28 mouse cellular contexts compared by ENCODE assay signal in the genomic region with DNA sequence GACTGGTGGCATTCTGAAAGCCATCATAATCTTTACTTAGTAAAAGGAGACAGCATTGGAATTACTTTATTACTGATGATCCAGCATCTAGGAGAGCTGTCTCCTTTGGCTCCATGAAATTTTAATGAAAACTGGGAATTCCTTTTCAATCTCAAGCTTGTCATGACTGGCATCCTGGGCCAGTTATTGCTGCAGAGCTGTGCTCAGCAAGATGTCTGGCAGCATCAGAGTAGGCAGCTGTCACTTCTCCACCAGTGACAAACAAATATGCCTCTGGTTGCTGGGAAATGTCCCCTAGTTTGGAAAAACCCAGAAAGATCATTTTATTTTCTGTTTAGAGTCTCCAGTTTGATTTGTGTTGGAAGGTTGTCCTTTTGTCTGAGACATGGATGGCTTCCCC. TPM values are rescaled to one million over a fixed set of nuclear protein-coding genes. Genes with fewer than 3 reads are reported as not detected.
DNase-seq lines count a peak whose midpoint lies in the region; ATAC-seq and TF ChIP-seq lines count a peak whose summit lies in the region.
"Had no signal": no experiment of that assay in that cellular context is flagged by ENCODE, and none has a peak within 500 bp of the region (broad histone marks: within the 10 kb centered on the region; RNA-seq: fewer than 3 reads in every experiment).

No protein-coding gene starts in this region.

- no peaks in the 10 kb centered on the region for H3K27me3 ChIP-seq in forebrain, postnatal 0 days (ENCODE audit: insufficient read depth, low read length)
- no peaks in the 10 kb centered on the region for H3K27me3 ChIP-seq in forebrain, embryonic 13.5 days
- no peaks in the 10 kb centered on the region for H3K27me3 ChIP-seq in midbrain, embryonic 14.5 days (ENCODE audit: control insufficient read depth, insufficient read depth, low read length)
- H3K27me3 ChIP-seq in midbrain, embryonic 13.5 days = no peaks in the 10 kb centered on the region
- H3K27me3 ChIP-seq: intestine, embryonic 15.5 days; limb, embryonic 12.5 days; midbrain, embryonic 12.5 days had no signal

- no peaks in the 10 kb centered on the region for H3K4me1 ChIP-seq in forebrain, postnatal 0 days (ENCODE audit: insufficient read depth)
- H3K4me1 ChIP-seq in forebrain, embryonic 13.5 days = no peaks in the 10 kb centered on the region
- no peaks in the 10 kb centered on the region for H3K4me1 ChIP-seq in midbrain, embryonic 14.5 days (ENCODE audit: control insufficient read depth, insufficient read depth, low read length)
- no peaks in the 10 kb centered on the region for H3K4me1 ChIP-seq in midbrain, embryonic 13.5 days (replicated peaks)
- H3K4me1 ChIP-seq: intestine, embryonic 15.5 days; limb, embryonic 12.5 days; midbrain, embryonic 12.5 days had no signal

- no peaks in the 10 kb centered on the region for H3K9me3 ChIP-seq in forebrain, postnatal 0 days (ENCODE audit: low read length)
- H3K9me3 ChIP-seq in forebrain, embryonic 13.5 days (replicated peaks) = no peaks in the 10 kb centered on the region
- no peaks in the 10 kb centered on the region for H3K9me3 ChIP-seq in midbrain, embryonic 14.5 days (ENCODE audit: control insufficient read depth, low read length)
- H3K9me3 ChIP-seq in midbrain, embryonic 13.5 days = no peaks in the 10 kb centered on the region
- H3K9me3 ChIP-seq: intestine, embryonic 15.5 days; limb, embryonic 12.5 days; midbrain, embryonic 12.5 days had no signal

- DNase-seq in cerebellum, adult 9-10 months = peak; percentile 40
- DNase-seq in cerebellum, adult 11 months = no peak
- peak; percentile 37 for DNase-seq in forebrain, postnatal 0 days
- DNase-seq in midbrain, embryonic 14.5 days = peak; percentile 22
- DNase-seq in brain, adult 2 months (ENCODE audit: low read depth, low spot score) = peak; percentile 78
- no peak for DNase-seq in urinary bladder, postnatal 10 days (ENCODE audit: low spot score)
- DNase-seq: adrenal gland, postnatal 10 days; gastrocnemius, postnatal 14 days; heart, adult 11 months; kidney, adult 8-10 months; kidney, postnatal 10 days; liver, postnatal 0 days; lung, postnatal 10 days; right cerebral cortex, adult 18-20 months; right cerebral cortex, postnatal 4 days had no signal

- H3K36me3 ChIP-seq in forebrain, postnatal 0 days (ENCODE audit: insufficient read depth) = peaks cover 30% of the 10 kb centered on the region
- peaks cover 39% of the 10 kb centered on the region for H3K36me3 ChIP-seq in forebrain, embryonic 13.5 days (ENCODE audit: poor library complexity, severe bottlenecking)
- H3K36me3 ChIP-seq in midbrain, embryonic 14.5 days (ENCODE audit: control insufficient read depth, insufficient read depth, low read length) = peaks cover 38% of the 10 kb centered on the region
- peaks cover 40% of the 10 kb centered on the region for H3K36me3 ChIP-seq in midbrain, embryonic 13.5 days
- H3K36me3 ChIP-seq: intestine, embryonic 15.5 days had no signal

- no peak overlapping the region for H3K4me3 ChIP-seq in forebrain, postnatal 0 days (ENCODE audit: low read depth, low read length)
- no peak overlapping the region for H3K4me3 ChIP-seq in forebrain, embryonic 13.5 days
- no peak overlapping the region for H3K4me3 ChIP-seq in midbrain, embryonic 14.5 days (replicated peaks; ENCODE audit: low read depth, low read length)
- H3K4me3 ChIP-seq in midbrain, embryonic 13.5 days (replicated peaks) = no peak overlapping the region
- H3K4me3 ChIP-seq: intestine, embryonic 15.5 days; limb, embryonic 12.5 days; midbrain, embryonic 12.5 days had no signal

- TF ChIP-seq CTCF in forebrain, postnatal 0 days (IDR thresholded peaks at IDR 0.05; ENCODE audit: low read depth) = no peak

- peak; percentile 71; the same call in 1 of the 2 replicates for ATAC-seq in forebrain, postnatal 0 days
- no peak for ATAC-seq in forebrain, embryonic 13.5 days
- ATAC-seq in midbrain, embryonic 14.5 days (ENCODE audit: low FRiP score, low TSS enrichment) = no peak
- ATAC-seq in midbrain, embryonic 13.5 days = no peak
- ATAC-seq: intestine, embryonic 15.5 days; liver, postnatal 0 days had no signal

- no peak overlapping the region for H3K9ac ChIP-seq in forebrain, postnatal 0 days
- H3K9ac ChIP-seq in forebrain, embryonic 13.5 days = no peak overlapping the region
- H3K9ac ChIP-seq in midbrain, embryonic 14.5 days (replicated peaks; ENCODE audit: low read length) = no peak overlapping the region
- no peak overlapping the region for H3K9ac ChIP-seq in midbrain, embryonic 13.5 days (replicated peaks)
- H3K9ac ChIP-seq: intestine, embryonic 15.5 days; limb, embryonic 12.5 days; liver, postnatal 0 days; midbrain, embryonic 12.5 days had no signal

- H3K4me2 ChIP-seq in forebrain, postnatal 0 days (ENCODE audit: low read depth) = no peak overlapping the region
- H3K4me2 ChIP-seq in forebrain, embryonic 13.5 days = no peak overlapping the region
- no peak overlapping the region for H3K4me2 ChIP-seq in midbrain, embryonic 14.5 days (ENCODE audit: low read length)
- no peak overlapping the region for H3K4me2 ChIP-seq in midbrain, embryonic 13.5 days (replicated peaks)
- H3K4me2 ChIP-seq: heart, embryonic 11.5 days; intestine, embryonic 15.5 days; limb, embryonic 12.5 days; liver, embryonic 11.5 days; midbrain, embryonic 12.5 days had no signal

- H3K27ac ChIP-seq in forebrain, postnatal 0 days (ENCODE audit: low read depth, low read length) = no peak overlapping the region
- no peak overlapping the region for H3K27ac ChIP-seq in forebrain, embryonic 13.5 days
- peak overlapping the region; percentile 26 for H3K27ac ChIP-seq in midbrain, embryonic 14.5 days (replicated peaks; ENCODE audit: low read depth, low read length)
- no peak overlapping the region for H3K27ac ChIP-seq in midbrain, embryonic 13.5 days
- H3K27ac ChIP-seq: intestine, embryonic 15.5 days; limb, embryonic 12.5 days; midbrain, embryonic 12.5 days had no signal

RNA-seq across cellular contexts. Expression of gene Ucp1, which starts 50.8 kb away (rescaled TPM):
- total RNA-seq in forebrain, postnatal 0 days (2014; rRNA removed) = 0.85 TPM in 1 of 2 replicates, not detected in the other
- not detected in 2 replicates for polyA plus RNA-seq in forebrain, postnatal 0 days (2015; fragmentation: Nextera tagmentation; extraction: Ambion mirVana)
- not detected in 2 replicates for polyA plus RNA-seq in forebrain, embryonic 13.5 days (2015; fragmentation: Nextera tagmentation; extraction: Ambion mirVana)
- polyA plus RNA-seq in midbrain, embryonic 14.5 days (2014; fragmentation: Nextera tagmentation; extraction: Ambion mirVana) = not detected in 2 replicates
- 0.15 and 0.16 TPM in 2 replicates for polyA plus RNA-seq in midbrain, embryonic 13.5 days (2015; fragmentation: Nextera tagmentation; extraction: Ambion mirVana)
- total RNA-seq: gastrocnemius, postnatal 14 days; hematopoietic stem cell, adult 5-6 weeks; left cerebral cortex, postnatal 10 days had no signal
- polyA plus RNA-seq: embryonic facial prominence, embryonic 11.5 days; forebrain, embryonic 11.5 days; heart, embryonic 11.5 days; heart, postnatal 0 days; intestine, embryonic 15.5 days; limb, embryonic 12.5 days; liver, embryonic 11.5 days; liver, postnatal 0 days; midbrain, embryonic 12.5 days; stomach, embryonic 14.5 days had no signal

Comparison
In these comparisons a context has a peak if more than half of its experiments do, and no peak if none do; other contexts are left out.
1. DNase-seq: peak in cerebellum, adult 9-10 months (single experiment), forebrain, postnatal 0 days (single experiment), midbrain, embryonic 14.5 days (single experiment) and brain, adult 2 months (single experiment); none in cerebellum, adult 11 months (single experiment) and urinary bladder, postnatal 10 days (single experiment).